Mouse (Mus musculus): Measurements from ENCODE around the gene Myocos.

- no peak for TF ChIP-seq CTCF (IDR thresholded peaks at IDR 0.05; ENCODE audit: borderline replicate concordance, insufficient read depth, low read length)
- no peak for TF ChIP-seq POLR2A (IDR thresholded peaks at IDR 0.05; ENCODE audit: low read depth, low read length)
Observed at GRCm38 (mm10) chr1:162639861-162640260, 18.2 kb downstream of the Myocos start.
